8 mouse cellular contexts compared by ENCODE assay signal in genomic region chr7:125444076-125444463, GRCm38 (mm10). TPM values are rescaled to one million over a fixed set of nuclear protein-coding genes. Genes with fewer than 3 reads are reported as not detected.
DNase-seq lines count a peak whose midpoint lies in the region; ATAC-seq lines count a peak whose summit lies in the region.

No protein-coding gene starts in this region.

- H3K4me2 ChIP-seq in embryonic facial prominence, embryonic 15.5 days (replicated peaks): peak overlapping the region; percentile 82
- peak overlapping the region; percentile 75 for H3K4me2 ChIP-seq in intestine, embryonic 15.5 days (replicated peaks)

- H3K9me3 ChIP-seq in embryonic facial prominence, embryonic 15.5 days (replicated peaks): no peaks in the 10 kb centered on the region
- H3K9me3 ChIP-seq in intestine, embryonic 15.5 days: peaks cover 3% of the 10 kb centered on the region; the same call in 1 of the 2 replicates

- DNase-seq in gastrocnemius, adult 18-20 months (ENCODE audit: low spot score): peak; percentile 9
- no peak for DNase-seq in gastrocnemius, postnatal 36 days
- DNase-seq in spleen, postnatal 36 days (ENCODE audit: low spot score in 2 of 2): no peak

- peak; percentile 19 for ATAC-seq in CD4-positive, CD25-positive, alpha-beta regulatory T cell, adult 4 months
- no peak for ATAC-seq in embryonic facial prominence, embryonic 15.5 days (ENCODE audit: insufficient number of reproducible peaks, low FRiP score, low TSS enrichment, low read depth)
- peak; percentile 39 for ATAC-seq in intestine, embryonic 15.5 days
- 0 out of 2 replicates have a peak, but pooled peaks have one; percentile 2 for ATAC-seq in megakaryocyte, adult 5-6 weeks (ENCODE audit: poor library complexity, severe bottlenecking)
- ATAC-seq in cerebellum, adult (ENCODE audit: insufficient number of reproducible peaks, low FRiP score, low TSS enrichment): no peak

- peak overlapping the region; percentile 75 for H3K4me3 ChIP-seq in embryonic facial prominence, embryonic 15.5 days (replicated peaks)
- H3K4me3 ChIP-seq in intestine, embryonic 15.5 days (replicated peaks): peak overlapping the region; percentile 62

- H3K27me3 ChIP-seq in embryonic facial prominence, embryonic 15.5 days: no peaks in the 10 kb centered on the region
- no peaks in the 10 kb centered on the region for H3K27me3 ChIP-seq in intestine, embryonic 15.5 days (replicated peaks)

- peak overlapping the region; percentile 99 for H3K27ac ChIP-seq in embryonic facial prominence, embryonic 15.5 days (replicated peaks)
- peak overlapping the region; percentile 96 for H3K27ac ChIP-seq in intestine, embryonic 15.5 days

- intact Hi-C loops in gastrocnemius, postnatal 36 days (cut with DNase I): no loop called here

- H3K4me1 ChIP-seq in embryonic facial prominence, embryonic 15.5 days: peaks cover 15% of the 10 kb centered on the region
- peaks cover 8% of the 10 kb centered on the region; the same call in 1 of the 2 replicates for H3K4me1 ChIP-seq in intestine, embryonic 15.5 days (replicated peaks)

- H3K9ac ChIP-seq in embryonic facial prominence, embryonic 15.5 days: peak overlapping the region; percentile 77
- H3K9ac ChIP-seq in intestine, embryonic 15.5 days: peak overlapping the region; percentile 62

- H3K36me3 ChIP-seq in embryonic facial prominence, embryonic 15.5 days: peaks cover 4% of the 10 kb centered on the region; the same call in 1 of the 2 replicates
- H3K36me3 ChIP-seq in intestine, embryonic 15.5 days: no peaks in the 10 kb centered on the region

- WGBS in embryonic facial prominence, embryonic 15.5 days: 23% methylated on average over 10 of the region's 10 CpGs
- 25% methylated on average over 10 of the region's 10 CpGs for WGBS in intestine, embryonic 15.5 days

RNA-seq across cellular contexts. Expression of gene Kdm8, which starts 0.4 kb away (rescaled TPM):
- total RNA-seq in gastrocnemius, adult 18-20 months (2021): 1 to 10 TPM; 6.2 to 7.9 TPM
- total RNA-seq in gastrocnemius, postnatal 36 days (2021): 1 to 10 TPM; 4.5 to 5.0 TPM
- polyA plus RNA-seq in CD4-positive, CD25-positive, alpha-beta regulatory T cell, adult 4 months (2017; shearing (Covaris generic)): 10 to 100 TPM in 1 of 2 experiments, 1 to 10 TPM in 1; 4.5 to 10.9 TPM
- 8.0 and 8.3 TPM in 2 replicates for polyA plus RNA-seq in embryonic facial prominence, embryonic 15.5 days (2015; fragmentation: Nextera tagmentation; extraction: Ambion mirVana)
- polyA plus RNA-seq in intestine, embryonic 15.5 days (2015; fragmentation: Nextera tagmentation; extraction: Ambion mirVana): 9.0 and 10.0 TPM in 2 replicates
- total RNA-seq in megakaryocyte, adult 5-6 weeks (2015): 2.0 and 2.9 TPM in 2 replicates
- 2.8 and 6.5 TPM in 2 replicates for total RNA-seq in megakaryocyte, adult 5-6 weeks (2017)

RNA-seq across cellular contexts. Expression of gene Nsmce1, which starts 47.3 kb away (rescaled TPM):
- total RNA-seq in gastrocnemius, adult 18-20 months (2021): 10 to 100 TPM; 10.8 to 11.1 TPM
- total RNA-seq in gastrocnemius, postnatal 36 days (2021): 10 to 100 TPM in 1 of 2 experiments, 1 to 10 TPM in 1; 8.6 to 10.8 TPM
- 100 to 1,000 TPM; 116 to 118 TPM for polyA plus RNA-seq in CD4-positive, CD25-positive, alpha-beta regulatory T cell, adult 4 months (2017; shearing (Covaris generic))
- 105 and 110 TPM in 2 replicates for polyA plus RNA-seq in embryonic facial prominence, embryonic 15.5 days (2015; fragmentation: Nextera tagmentation; extraction: Ambion mirVana)
- 120 TPM in 2 replicates for polyA plus RNA-seq in intestine, embryonic 15.5 days (2015; fragmentation: Nextera tagmentation; extraction: Ambion mirVana)
- total RNA-seq in megakaryocyte, adult 5-6 weeks (2015): 62.5 and 74.2 TPM in 2 replicates
- total RNA-seq in megakaryocyte, adult 5-6 weeks (2017): 73.6 and 73.8 TPM in 2 replicates

Comparison
In these comparisons a context has a peak if more than half of its experiments do, and no peak if none do; other contexts are left out.
1. ATAC-seq: peak in CD4-positive, CD25-positive, alpha-beta regulatory T cell, adult 4 months (single experiment), intestine, embryonic 15.5 days (single experiment) and megakaryocyte, adult 5-6 weeks (single experiment); none in embryonic facial prominence, embryonic 15.5 days (single experiment) and cerebellum, adult (single experiment).
2. RNA of gene Nsmce1, which starts 47.3 kb away (total RNA-seq): 62.5 to 74.2 TPM in megakaryocyte, adult 5-6 weeks; 10.8 to 11.1 TPM in gastrocnemius, adult 18-20 months and 8.6 to 10.8 TPM in gastrocnemius, postnatal 36 days; every median in the first group is over 4 times any median in the second.